Mouse (Mus musculus) spleen, adult 2 months (tissue): Measurements from ENCODE around the gene Brix1. TPM values are rescaled to one million over a fixed set of nuclear protein-coding genes. Genes with fewer than 3 reads are reported as not detected.
"Not testable (repeated sequence)": the region's sequence is repeated elsewhere in the genome, so short reads cannot be mapped to it uniquely, and the experiment has no call there.

Experiments
- DNase-seq, 2 experiments: peaks; one replicate each; pipeline versions ENCODE4 v3.0.0 to v3.0.0-alpha.2; 2012 to 2021; ENCODE audit warnings: low spot score in 2 of 2, low read depth in 1 of 2
- H3K27ac ChIP-seq: fragments of 200-500 bp; 2 replicates; pipeline ENCODE4 v1.5.1; 2012; ENCODE audit warnings: low read length, inconsistent platforms; ENCODE audit not compliant: insufficient read depth
- H3K27me3 ChIP-seq: fragments of 200-500 bp; 2 replicates; pipeline ENCODE4 v1.6.1; 2012; ENCODE audit warnings: mild to moderate bottlenecking, moderate library complexity, low read length, inconsistent platforms; ENCODE audit not compliant: control insufficient read depth, insufficient read depth
- H3K36me3 ChIP-seq: fragments of 200-500 bp; 2 replicates; pipeline ENCODE4 v1.6.1; 2012; ENCODE audit warnings: mild to moderate bottlenecking, low read length, inconsistent platforms; ENCODE audit not compliant: control insufficient read depth, insufficient read depth
- H3K4me1 ChIP-seq: fragments of 200-500 bp; 2 replicates; pipeline ENCODE4 v1.6.1; 2011; ENCODE audit warnings: inconsistent platforms; ENCODE audit not compliant: control insufficient read depth, insufficient read depth, insufficient read length
- H3K4me3 ChIP-seq: fragments of 200-500 bp; 2 replicates; pipeline ENCODE4 v1.5.1; 2011; ENCODE audit warnings: mild to moderate bottlenecking, inconsistent platforms; ENCODE audit not compliant: insufficient read depth, insufficient read length; ENCODE audit errors: extremely low read depth
- CTCF ChIP-seq: fragments of 200-500 bp; IDR thresholded peaks from 2 replicates; pipeline ENCODE4 v1.5.1; 2011; ENCODE audit warnings: mild to moderate bottlenecking, inconsistent platforms; ENCODE audit not compliant: insufficient read depth, insufficient read length, insufficient replicate concordance; ENCODE audit errors: extremely low read depth
- POLR2A ChIP-seq: fragments of 200-500 bp; IDR thresholded peaks from 2 replicates; pipeline ENCODE4 v1.6.1; 2011; ENCODE audit warnings: low read depth, low read length, inconsistent platforms
- WGBS: fragments of 180-500 bp; shearing (Covaris S2); methylation state at CpG from one replicate; pipeline ENCODE4 v1.1.7; 2018; 5-methylcytosine and 5-hydroxymethylcytosine counted together
- polyA plus RNA-seq: library from polyadenylated mRNA; depleted of rRNA; stranded (reverse); fragments of >200 nt; gene quantifications from 2 replicates; pipeline ENCODE4 v1.2.3, GENCODE M21; 2012

The Brix1 gene
- polyA plus RNA-seq, 1 experiment, result 0.63 TPM

- no peak for DNase-seq
- Histone ChIP-seq H3K36me3 (no peaks in the 10 kb centered on the region; the same call in 1 of the 2 replicates), H3K4me3 (no peak overlapping the region), H3K27ac (no peak overlapping the region), H3K4me1 (no peaks in the 10 kb centered on the region), H3K27me3 (no peaks in the 10 kb centered on the region)
- TF ChIP-seq CTCF (peak; percentile 36; the same call in 1 of the 2 replicates), POLR2A (no peak)
- 58% methylated on average over 11 of the region's 11 CpGs for WGBS
Measured at GRCm38 (mm10) chr15:10500838-10501719, 15.3 kb upstream of the Brix1 start.

DNA sequence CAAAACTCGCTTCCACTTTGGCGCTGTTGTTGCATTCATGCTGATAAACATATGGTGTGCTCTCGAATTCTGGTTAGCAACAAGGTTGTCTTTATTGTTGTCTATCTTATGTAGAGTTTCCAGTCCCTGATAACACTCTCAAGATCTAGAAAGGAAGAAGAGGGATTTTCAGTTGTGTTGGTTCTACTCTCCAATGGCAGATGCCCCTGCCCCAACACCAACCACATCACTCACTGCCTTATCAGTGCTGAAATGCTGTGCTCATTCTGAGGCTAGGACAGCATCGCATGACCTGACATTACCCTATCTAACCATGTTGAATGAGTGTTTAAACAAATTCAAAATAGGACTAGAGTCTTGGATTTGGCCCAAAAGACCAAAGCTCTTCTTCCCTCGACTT is 14.3 kb upstream of the Brix1 start:
- peaks cover 1% of the 10 kb centered on the region for H3K36me3 ChIP-seq
- WGBS, result 78% methylated on average over 5 of the region's 5 CpGs
- TF ChIP-seq POLR2A (no peak), CTCF (no peak)
- no peak for DNase-seq
- H3K27me3 ChIP-seq, result no peaks in the 10 kb centered on the region
- H3K4me3 ChIP-seq, result no peak overlapping the region
- H3K27ac ChIP-seq, result no peak overlapping the region
- H3K4me1 ChIP-seq, result no peaks in the 10 kb centered on the region

DNA sequence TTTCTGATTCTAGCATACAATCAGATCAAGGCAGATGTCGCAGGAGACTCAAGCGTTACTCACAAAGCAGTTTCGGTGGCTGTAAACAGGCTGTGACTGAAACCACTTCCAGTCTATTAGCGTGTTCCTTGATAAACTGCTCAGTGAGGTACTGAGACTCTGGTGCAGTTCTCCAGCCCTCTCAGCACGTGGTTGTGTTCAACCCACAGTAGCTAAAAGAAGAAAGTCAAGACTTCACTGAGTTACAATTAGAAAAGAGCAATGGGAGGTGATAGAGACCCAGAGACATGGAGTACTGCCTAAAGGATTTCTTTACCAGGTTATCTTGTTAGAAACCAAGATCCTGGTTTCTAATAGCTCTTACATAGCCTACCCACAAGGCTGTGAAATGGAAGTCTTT is 13.8 kb upstream of the Brix1 start:
- Histone ChIP-seq H3K27ac (no peak overlapping the region), H3K4me3 (no peak overlapping the region), H3K36me3 (peaks cover 1% of the 10 kb centered on the region), H3K4me1 (no peaks in the 10 kb centered on the region), H3K27me3 (no peaks in the 10 kb centered on the region)
- 70% methylated on average over 5 of the region's 5 CpGs for WGBS
- TF ChIP-seq CTCF (no peak), POLR2A (no peak)
- DNase-seq, result no peak

GRCm38 (mm10) chr15:10496696-10497095 is 10.9 kb upstream of the Brix1 start:
- H3K36me3 ChIP-seq, H3K27ac ChIP-seq, H3K27me3 ChIP-seq, H3K4me3 ChIP-seq, DNase-seq, H3K4me1 ChIP-seq: not testable (repeated sequence)
- WGBS, result 95% methylated on average over 1 of the region's 1 CpGs

DNA sequence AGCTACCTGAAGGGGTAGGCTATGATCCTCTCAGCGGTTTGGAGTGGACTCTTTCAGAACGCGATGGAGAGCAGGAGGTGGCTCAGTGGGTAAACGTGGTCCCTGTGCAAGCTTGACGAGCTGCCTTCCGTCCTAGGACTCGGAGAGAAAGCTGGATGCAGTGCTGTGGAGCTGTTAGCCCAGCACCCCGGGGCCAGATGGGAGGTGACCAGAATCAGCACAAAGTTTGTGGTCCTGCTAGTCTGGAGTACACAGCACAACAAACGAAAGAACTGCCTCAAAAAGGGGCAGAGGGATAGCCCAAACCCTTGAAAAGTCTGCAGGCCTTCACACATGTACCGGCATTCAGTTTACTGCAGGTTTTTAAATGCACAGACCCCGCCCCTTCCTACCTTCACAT is 10.2 kb upstream of the Brix1 start:
- TF ChIP-seq CTCF, result no peak
- no peak for TF ChIP-seq POLR2A
- no peak for DNase-seq
- WGBS, result 96% methylated on average over 11 of the region's 11 CpGs
- Histone ChIP-seq H3K27ac (no peak overlapping the region), H3K4me3 (no peak overlapping the region), H3K27me3 (no peaks in the 10 kb centered on the region), H3K4me1 (no peaks in the 10 kb centered on the region), H3K36me3 (peaks cover 4% of the 10 kb centered on the region)

- no peak for DNase-seq
- Histone ChIP-seq H3K27me3 (no peaks in the 10 kb centered on the region), H3K4me3 (no peak overlapping the region), H3K36me3 (peaks cover 3% of the 10 kb centered on the region), H3K4me1 (no peaks in the 10 kb centered on the region), H3K27ac (no peak overlapping the region)
- TF ChIP-seq CTCF (no peak), POLR2A (no peak)
- WGBS, result 97% methylated on average over 5 of the region's 5 CpGs
Measured at GRCm38 (mm10) chr15:10490101-10490500, 4.4 kb upstream of the Brix1 start.

- peaks cover 2% of the 10 kb centered on the region for H3K36me3 ChIP-seq
- TF ChIP-seq POLR2A, result no peak
- TF ChIP-seq CTCF, result no peak
- H3K27me3 ChIP-seq, result no peaks in the 10 kb centered on the region
- H3K4me1 ChIP-seq, result no peaks in the 10 kb centered on the region
- H3K4me3 ChIP-seq, result no peak overlapping the region
- no peak for DNase-seq
- 50% methylated on average over 2 of the region's 2 CpGs for WGBS
- H3K27ac ChIP-seq, result no peak overlapping the region
Measured at GRCm38 (mm10) chr15:10487246-10487645, 1.5 kb upstream of the Brix1 start.
